ENCODE assay signal across 8 mouse cellular contexts in genomic region chr8:86585532-86585931, GRCm38 (mm10). TPM values are rescaled to one million over a fixed set of nuclear protein-coding genes. Genes with fewer than 3 reads are reported as not detected.
DNase-seq lines count a peak whose midpoint lies in the region; ATAC-seq lines count a peak whose summit lies in the region.

No protein-coding gene starts in this region.

- H3K9ac ChIP-seq in heart, embryonic 14.5 days (ENCODE audit: low read length): peak overlapping the region; percentile 28
- H3K9ac ChIP-seq in liver, embryonic 11.5 days (ENCODE audit: low read depth, low read length): no peak overlapping the region; the same call in 1 of the 2 replicates

- ATAC-seq in CD4-positive, CD25-positive, alpha-beta regulatory T cell, adult 4 months: peak; percentile 95
- peak; percentile 76 for ATAC-seq in erythroid progenitor cell, adult 5-6 weeks (replicated peaks; ENCODE audit: low FRiP score, poor library complexity, severe bottlenecking)
- ATAC-seq in heart, embryonic 14.5 days (ENCODE audit: insufficient number of reproducible peaks, insufficient read depth, low FRiP score, low read depth): no peak
- peak; percentile 79 for ATAC-seq in liver, embryonic 11.5 days (replicated peaks; ENCODE audit: low FRiP score)

- H3K4me3 ChIP-seq in heart, embryonic 14.5 days (ENCODE audit: control insufficient read depth in 1 of 2, insufficient read depth in 1 of 2, low read depth in 1 of 2, low read length in 2 of 2): peak overlapping the region; percentile 44 to 55
- peak overlapping the region; percentile 52 for H3K4me3 ChIP-seq in liver, embryonic 11.5 days (ENCODE audit: low read depth, low read length)

- H3K27ac ChIP-seq in heart, embryonic 14.5 days (replicated peaks in 1 of 2; ENCODE audit: control insufficient read depth in 1 of 2, insufficient read depth in 1 of 2, low read depth in 2 of 2, low read length in 2 of 2): no peak overlapping the region
- no peak overlapping the region for H3K27ac ChIP-seq in liver, embryonic 11.5 days (ENCODE audit: low read depth, low read length)

- no peaks in the 10 kb centered on the region for H3K36me3 ChIP-seq in heart, embryonic 14.5 days (ENCODE audit: control insufficient read depth, insufficient read depth, low read length)
- no peaks in the 10 kb centered on the region for H3K36me3 ChIP-seq in liver, embryonic 11.5 days (ENCODE audit: control insufficient read depth, insufficient read depth, low read length)
- no peaks in the 10 kb centered on the region for H3K36me3 ChIP-seq in splenic B cell, adult 2 months (ENCODE audit: control insufficient read depth, insufficient read depth, low read length, poor library complexity, severe bottlenecking)

- peak overlapping the region; percentile 78 for H3K4me2 ChIP-seq in heart, embryonic 14.5 days (ENCODE audit: low read length)
- peak overlapping the region; percentile 84 for H3K4me2 ChIP-seq in liver, embryonic 11.5 days

- H3K9me3 ChIP-seq in heart, embryonic 14.5 days (ENCODE audit: control insufficient read depth, low read length): no peaks in the 10 kb centered on the region
- no peaks in the 10 kb centered on the region for H3K9me3 ChIP-seq in liver, embryonic 11.5 days (ENCODE audit: control insufficient read depth, low read length)

- peak; percentile 79 for DNase-seq in brain, embryonic 18.5 days (ENCODE audit: low read depth, low spot score)
- peak; percentile 87 for DNase-seq in kidney, postnatal 10 days
- DNase-seq in liver, embryonic 11.5 days (ENCODE audit: low spot score): peak; percentile 67
- peak; percentile 87 for DNase-seq in naive thymus-derived CD4-positive, alpha-beta T cell, adult 2 months (ENCODE audit: low read depth)
- peak; percentile 80 for DNase-seq in splenic B cell, adult 2 months (ENCODE audit: low read depth, low spot score)

- 3% methylated on average over 16 of the region's 16 CpGs for WGBS in heart, embryonic 14.5 days
- WGBS in liver, embryonic 11.5 days: under 1% methylated on average over 16 of the region's 16 CpGs

- no peaks in the 10 kb centered on the region; a peak in 1 of 4 replicates for H3K4me1 ChIP-seq in heart, embryonic 14.5 days (ENCODE audit: control insufficient read depth in 2 of 2, insufficient read depth in 2 of 2, low read length in 2 of 2)
- H3K4me1 ChIP-seq in liver, embryonic 11.5 days (replicated peaks; ENCODE audit: control insufficient read depth, insufficient read depth, low read length): no peaks in the 10 kb centered on the region

- no peaks in the 10 kb centered on the region for H3K27me3 ChIP-seq in heart, embryonic 14.5 days (ENCODE audit: control insufficient read depth, insufficient read depth, low read length)
- no peaks in the 10 kb centered on the region for H3K27me3 ChIP-seq in liver, embryonic 11.5 days (replicated peaks; ENCODE audit: control insufficient read depth, insufficient read depth, low read length)
- no peaks in the 10 kb centered on the region for H3K27me3 ChIP-seq in splenic B cell, adult 2 months (ENCODE audit: control insufficient read depth, insufficient read depth, low read length, poor library complexity, severe bottlenecking)

RNA-seq across cellular contexts. Expression of gene Abcc12, which starts 5.0 kb away (rescaled TPM):
- not detected for polyA plus RNA-seq in CD4-positive, CD25-positive, alpha-beta regulatory T cell, adult 4 months (2017; shearing (Covaris generic))
- total RNA-seq in erythroid progenitor cell, adult 5-6 weeks (2015; ENCODE audit: low replicate concordance): not detected in 2 replicates
- not detected in 2 replicates for total RNA-seq in erythroid progenitor cell, adult 5-6 weeks (2017; ENCODE audit: low replicate concordance)
- polyA plus RNA-seq in heart, embryonic 14.5 days (2014; fragmentation: Nextera tagmentation; extraction: Ambion mirVana): not detected in 2 replicates
- polyA plus RNA-seq in liver, embryonic 11.5 days (2014; fragmentation: Nextera tagmentation; extraction: Ambion mirVana): not detected in 2 replicates

RNA-seq across cellular contexts. Expression of gene Lonp2, which starts 38.3 kb away (rescaled TPM):
- polyA plus RNA-seq in CD4-positive, CD25-positive, alpha-beta regulatory T cell, adult 4 months (2017; shearing (Covaris generic)): 100 to 1,000 TPM in 1 of 2 experiments, 10 to 100 TPM in 1; 96.5 to 125 TPM
- 16.9 and 31.9 TPM in 2 replicates for total RNA-seq in erythroid progenitor cell, adult 5-6 weeks (2015; ENCODE audit: low replicate concordance)
- 13.4 and 20.5 TPM in 2 replicates for total RNA-seq in erythroid progenitor cell, adult 5-6 weeks (2017; ENCODE audit: low replicate concordance)
- 55.0 and 58.9 TPM in 2 replicates for polyA plus RNA-seq in heart, embryonic 14.5 days (2014; fragmentation: Nextera tagmentation; extraction: Ambion mirVana)
- polyA plus RNA-seq in liver, embryonic 11.5 days (2014; fragmentation: Nextera tagmentation; extraction: Ambion mirVana): 50.3 and 60.6 TPM in 2 replicates
